Mouse (Mus musculus) embryo, embryonic 11 days (tissue): ENCODE data around the gene Unc45a.
"Not testable (repeated sequence)": the region's sequence is repeated elsewhere in the genome, so short reads cannot be mapped to it uniquely, and the experiment has no call there.

ENCODE experiments used
- DNase-seq: peaks from one replicate; pipeline ENCODE4 v3.0.0-alpha.2; 2015

The Unc45a gene

GRCm38 (mm10) chr7:80367232-80367631 is 26.4 kb upstream of the Unc45a start:
- DNase-seq: no peak

- no peak for DNase-seq
Measured at GRCm38 (mm10) chr7:80365759-80366158, 25.0 kb upstream of the Unc45a start.

GRCm38 (mm10) chr7:80360435-80360834 is 19.6 kb upstream of the Unc45a start:
- no peak for DNase-seq

- no peak for DNase-seq
Measured at GRCm38 (mm10) chr7:80358039-80358438, 17.2 kb upstream of the Unc45a start.

- DNase-seq: peak; percentile 50
Measured at GRCm38 (mm10) chr7:80357156-80357555, 16.4 kb upstream of the Unc45a start.

GRCm38 (mm10) chr7:80356351-80356750 is 15.5 kb upstream of the Unc45a start:
- no peak for DNase-seq

DNA sequence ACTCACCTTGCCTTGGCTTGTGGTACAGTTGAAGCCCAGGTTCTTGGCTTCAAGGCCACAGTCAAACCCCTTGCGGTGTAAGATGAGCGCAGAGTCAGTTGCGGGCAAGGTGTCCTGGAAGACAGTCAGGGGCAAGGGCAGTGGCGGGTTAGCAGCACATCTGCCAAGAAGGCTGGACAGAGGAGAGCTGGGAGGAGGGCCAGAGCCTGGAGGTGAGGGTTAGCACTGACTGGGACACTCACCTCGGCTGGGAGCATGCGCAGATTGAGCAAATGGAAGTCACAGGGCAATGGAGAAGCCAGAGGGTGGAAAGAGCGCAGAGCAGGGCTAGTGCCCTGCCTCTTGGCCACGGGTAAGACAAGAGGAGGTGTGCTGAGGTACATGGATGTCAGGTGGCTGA is 12.1 kb upstream of the Unc45a start:
- DNase-seq: no peak

- no peak for DNase-seq
Measured at GRCm38 (mm10) chr7:80350808-80351207, 10.0 kb upstream of the Unc45a start.

- no peak for DNase-seq
Measured at GRCm38 (mm10) chr7:80347670-80348586, 7.1 kb upstream of the Unc45a start.

DNA sequence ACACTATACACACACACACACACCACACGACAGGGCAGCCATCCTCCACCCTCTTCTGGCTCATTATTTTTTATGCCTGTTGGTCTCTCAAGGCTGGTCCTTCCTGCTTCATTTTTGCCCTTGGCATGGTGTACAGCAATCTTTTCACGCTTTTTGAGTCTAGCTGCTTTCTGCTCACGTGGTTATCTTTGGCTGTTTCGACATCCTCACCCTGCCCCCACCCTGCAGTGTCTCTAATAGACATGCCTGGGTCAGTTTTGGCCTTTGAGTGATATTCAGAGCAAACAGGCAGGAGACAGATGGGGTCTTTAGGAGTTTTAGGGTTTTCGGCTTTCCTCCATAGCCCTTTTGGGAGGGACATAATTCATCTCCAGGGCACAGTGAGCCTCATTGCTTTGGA is 6.0 kb upstream of the Unc45a start:
- no peak for DNase-seq

DNA sequence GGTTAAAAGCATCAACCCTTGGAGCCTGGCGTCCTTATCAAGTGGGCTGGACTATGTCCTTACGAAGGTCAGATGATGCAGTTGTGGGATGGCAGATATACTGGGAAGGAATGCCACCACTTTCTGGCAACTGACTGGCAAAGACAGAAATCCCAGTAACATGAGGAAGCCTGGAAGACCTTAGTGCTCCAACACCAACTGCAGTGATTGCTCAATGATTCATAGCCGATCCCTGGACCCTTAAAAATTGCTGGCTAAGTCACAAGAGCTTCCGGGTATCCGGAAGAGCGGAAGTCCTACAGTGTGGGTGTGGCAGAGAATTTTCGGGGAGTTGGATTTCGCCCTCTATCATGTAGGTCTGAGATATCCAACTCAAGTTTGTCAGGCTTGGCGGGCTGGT is 5.4 kb upstream of the Unc45a start:
- DNase-seq: no peak

DNA sequence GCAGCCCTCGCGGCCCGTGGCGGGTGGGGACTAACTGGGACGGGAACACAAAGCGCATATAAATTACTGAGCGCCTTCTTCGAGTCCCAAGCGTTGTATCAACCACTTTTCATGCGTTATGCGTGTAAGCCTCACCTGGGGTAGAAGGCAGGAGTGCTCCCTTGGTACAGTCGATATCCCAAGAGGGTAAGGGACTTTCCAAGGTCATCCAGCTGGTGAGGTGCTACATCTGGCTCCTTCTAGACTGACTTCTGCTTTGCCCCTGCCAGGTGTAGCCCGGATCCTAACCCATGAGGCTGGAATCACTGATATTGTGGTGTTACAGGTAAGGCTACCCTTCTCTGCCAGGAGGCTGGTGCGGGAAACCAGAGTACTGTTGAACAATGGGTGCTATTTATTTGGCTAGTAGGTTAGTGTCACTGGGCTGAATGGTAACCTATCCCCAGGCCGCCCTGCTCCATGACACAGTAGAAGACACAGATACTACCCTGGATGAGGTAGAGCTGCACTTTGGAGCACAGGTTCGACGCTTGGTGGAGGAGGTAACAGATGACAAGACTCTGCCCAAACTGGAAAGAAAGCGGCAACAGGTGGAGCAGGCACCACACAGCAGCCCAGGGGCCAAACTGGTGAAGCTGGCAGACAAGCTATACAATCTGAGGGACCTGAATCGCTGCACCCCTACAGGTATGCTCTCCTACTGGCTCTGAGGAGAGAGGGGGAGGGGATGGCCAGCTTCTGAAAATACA is 2.6 kb upstream of the Unc45a start:
- no peak for DNase-seq

GRCm38 (mm10) chr7:80342858-80343257 is 2.1 kb upstream of the Unc45a start, which contains the start of gene Hddc3:
Gene Hddc3 (plus strand): TSS chr7:80343104.
- DNase-seq: peak; percentile 98

DNA sequence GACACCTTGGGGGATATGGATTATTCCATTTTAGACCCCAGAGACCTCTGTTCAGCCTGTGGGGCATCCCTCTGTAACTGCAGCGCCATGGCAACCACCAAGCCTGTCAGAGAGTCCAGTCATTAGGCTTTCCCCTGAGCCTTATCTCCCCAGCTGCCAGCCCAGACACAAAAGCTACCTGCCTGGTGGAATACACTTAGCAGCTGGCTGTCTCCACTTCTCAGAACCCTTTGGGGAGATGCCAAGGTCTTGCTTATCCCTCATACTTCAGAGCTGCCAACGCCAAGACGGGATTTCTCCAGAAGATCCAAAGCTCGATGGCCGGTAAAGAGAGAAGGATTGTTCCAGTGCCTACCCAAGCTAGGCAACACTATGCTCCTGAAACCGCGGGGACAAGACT is 988 bp upstream of the Unc45a start:
- no peak for DNase-seq

GRCm38 (mm10) chr7:80339793-80340628 is 794 bp downstream of the Unc45a start:
- peak; percentile 98 for DNase-seq

GRCm38 (mm10) chr7:80339371-80339770 is 1.4 kb downstream of the Unc45a start:
- peak; percentile 53 for DNase-seq

- DNase-seq: no peak
Measured at GRCm38 (mm10) chr7:80336932-80337331, 3.9 kb downstream of the Unc45a start.

- DNase-seq: no peak
Measured at GRCm38 (mm10) chr7:80334848-80335247, 6.0 kb downstream of the Unc45a start.

DNA sequence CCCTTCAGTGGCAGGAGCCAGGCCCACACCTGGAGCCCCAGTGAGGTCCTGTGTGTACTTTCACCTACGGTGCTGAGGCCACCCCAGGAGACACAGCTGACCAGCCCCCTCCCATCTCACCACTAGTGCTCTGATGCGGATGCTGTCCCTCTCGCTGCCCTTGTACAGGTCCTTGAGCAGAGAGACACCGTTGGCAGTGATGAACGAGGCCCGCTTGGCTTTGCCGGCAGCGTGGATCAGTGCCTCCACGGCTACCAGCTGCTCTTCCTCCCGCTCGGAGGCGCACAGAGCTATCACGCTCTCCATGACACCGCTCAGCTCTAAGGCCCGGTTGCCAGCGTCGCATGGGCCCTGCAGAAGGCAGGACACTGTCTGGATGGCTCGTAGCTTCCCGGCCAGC is 9.4 kb downstream of the Unc45a start:
- no peak for DNase-seq

- DNase-seq: no peak
Measured at GRCm38 (mm10) chr7:80330278-80330677, 10.5 kb downstream of the Unc45a start.

DNA sequence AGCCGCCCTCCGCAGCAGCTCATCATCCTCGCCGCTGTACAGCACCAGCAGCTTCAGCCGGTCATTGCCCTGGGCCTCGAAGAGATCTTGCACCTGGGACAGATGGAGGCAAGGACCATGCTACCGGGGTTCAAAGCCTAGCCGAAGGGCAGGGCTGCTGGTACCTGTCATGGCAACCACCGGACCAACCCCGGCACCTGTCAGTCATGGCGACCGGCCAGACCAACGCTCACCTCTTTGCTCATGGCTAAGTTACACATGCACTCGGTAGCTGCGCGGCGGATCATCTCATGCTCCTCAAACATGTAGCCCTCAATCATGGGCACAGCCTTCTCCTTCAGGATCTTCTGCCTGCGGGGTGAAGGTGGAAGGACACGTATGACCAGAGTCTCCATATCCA is 14.7 kb downstream of the Unc45a start:
- no peak for DNase-seq

GRCm38 (mm10) chr7:80325292-80325868 is 15.4 kb downstream of the Unc45a start:
- no peak for DNase-seq

- DNase-seq: not testable (repeated sequence)
Measured at GRCm38 (mm10) chr7:80324816-80325119, 16.0 kb downstream of the Unc45a start.
